Mouse (Mus musculus): ENCODE results near the gene Tmem216.
A peak's percentile ranks its signal among the peaks of the same experiment; 100 is the strongest.

The Tmem216 gene

DNA sequence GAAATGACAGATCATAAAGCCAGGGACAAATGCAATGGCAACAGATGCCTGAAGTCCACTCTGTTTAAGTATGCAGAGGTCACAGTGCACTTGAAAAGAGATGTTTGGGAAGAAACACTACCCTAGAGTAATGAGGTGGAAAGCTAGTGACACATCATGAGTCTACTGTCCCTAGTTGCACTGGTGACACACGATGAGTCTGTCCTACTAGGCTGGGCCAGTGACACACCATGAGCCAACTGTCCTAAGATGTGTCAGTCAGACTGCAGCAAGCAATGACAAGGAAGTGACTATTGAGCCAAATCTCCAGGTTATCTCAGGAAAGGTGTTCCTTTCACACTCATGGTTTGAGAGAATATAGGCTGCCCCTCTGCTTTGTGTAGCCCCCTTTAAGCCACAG, 60.4 kb downstream of the Tmem216 start:
- ATAC-seq (ENCODE audit: low TSS enrichment), result no peak

DNA sequence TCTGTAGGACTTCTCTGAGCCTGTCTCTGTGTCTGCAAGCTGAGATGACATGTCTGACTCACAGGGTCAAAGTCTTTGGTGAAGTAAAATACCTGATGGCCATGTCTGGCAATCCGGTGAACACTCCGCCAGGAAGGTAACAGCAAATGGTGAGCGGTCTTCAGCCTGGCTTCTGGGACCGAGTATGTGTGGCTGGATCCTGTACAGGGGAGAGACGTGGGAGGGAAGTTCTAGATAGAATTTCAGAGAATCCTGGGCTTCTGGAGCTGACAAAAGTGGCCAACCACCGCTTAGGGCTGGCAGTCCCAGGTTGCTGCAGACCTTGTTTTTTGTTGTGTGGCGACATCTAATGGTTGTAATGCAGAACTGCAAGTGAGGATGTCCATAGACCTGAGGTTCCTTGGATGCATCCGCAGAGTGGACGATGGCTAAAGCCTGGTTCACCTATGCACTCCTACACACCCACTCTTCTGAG, 69.7 kb downstream of the Tmem216 start:
- peak; percentile 96 for ATAC-seq (ENCODE audit: low TSS enrichment)

Measured in frontal cortex, adult (tissue).